Mouse (Mus musculus): ENCODE data around the gene Olfr399. TPM values are rescaled to one million over a fixed set of nuclear protein-coding genes. Genes with fewer than 3 reads are reported as not detected.

The Olfr399 gene
- polyA plus RNA-seq (2016; fragmentation: Nextera tagmentation; extraction: Ambion mirVana) = not detected in 2 replicates

DNA sequence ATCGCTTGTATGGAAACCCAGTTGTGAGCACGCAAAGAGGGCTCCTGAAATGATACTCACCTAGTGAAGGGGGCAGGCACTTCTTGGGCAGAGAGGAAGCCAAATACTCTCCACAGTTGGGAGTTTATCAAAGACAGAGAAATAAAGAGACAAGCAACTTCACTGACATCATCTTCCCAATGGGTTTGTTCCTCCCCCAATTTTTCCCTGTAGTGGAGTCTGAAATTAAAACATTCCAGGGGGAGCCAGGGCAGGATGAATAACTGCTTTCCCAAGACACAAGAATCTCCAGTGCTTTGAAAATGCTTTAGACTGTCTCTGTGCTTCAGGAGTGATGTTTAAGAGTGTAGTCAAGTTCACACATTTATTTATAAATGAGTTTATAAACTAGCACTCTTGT, at the start of gene Olfr399, which contains the start of gene Olfr139:
Olfr399 (minus strand) TSS at position 165 of the 400 bp plus-strand sequence.
Olfr139 (minus strand) TSS at position 101 of the 400 bp plus-strand sequence.
- Histone ChIP-seq H3K9me3 (no peaks in the 10 kb centered on the region; the same call in 1 of the 2 replicates), H3K4me1 (no peaks in the 10 kb centered on the region), H3K4me3 (no peak within 1 kb of the TSS), H3K27ac (no peak within 1 kb of the TSS), H3K4me2 (replicated peaks) (no peak within 1 kb of the TSS), H3K36me3 (no peaks in the 10 kb centered on the region), H3K27me3 (no peaks in the 10 kb centered on the region), H3K9ac (no peak within 1 kb of the TSS)
- no peak for ATAC-seq (ENCODE audit: insufficient number of reproducible peaks, insufficient read depth, low FRiP score, low TSS enrichment)
- 73% methylated on average over 2 of the region's 2 CpGs for WGBS

DNA sequence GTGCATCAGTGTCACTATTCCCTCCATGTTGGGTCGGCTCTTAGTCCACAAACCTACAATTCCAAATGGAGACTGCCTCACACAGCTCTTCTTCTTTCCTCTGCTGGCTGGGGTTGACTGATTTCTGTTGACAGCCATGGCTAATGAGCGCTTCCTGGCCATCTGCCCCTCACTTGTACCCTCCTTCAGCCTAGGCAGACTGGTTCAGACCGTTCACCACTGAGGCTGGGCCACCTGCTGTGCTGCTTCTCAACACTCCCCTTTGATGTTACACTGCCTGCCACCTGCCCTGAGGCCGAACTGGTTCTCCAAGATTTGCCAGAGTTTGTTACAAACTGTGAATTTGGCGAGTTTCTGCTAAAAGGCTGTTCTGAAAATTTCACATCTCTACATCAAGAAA, 48.7 kb upstream of the Olfr399 start:
- Histone ChIP-seq H3K27ac (no peak overlapping the region), H3K27me3 (no peaks in the 10 kb centered on the region), H3K4me1 (no peaks in the 10 kb centered on the region), H3K9me3 (no peaks in the 10 kb centered on the region), H3K4me3 (no peak overlapping the region), H3K9ac (no peak overlapping the region), H3K36me3 (no peaks in the 10 kb centered on the region), H3K4me2 (replicated peaks) (no peak overlapping the region)
- no peak for ATAC-seq (ENCODE audit: insufficient number of reproducible peaks, insufficient read depth, low FRiP score, low TSS enrichment)
- WGBS = 29% methylated on average over 5 of the region's 5 CpGs

DNA sequence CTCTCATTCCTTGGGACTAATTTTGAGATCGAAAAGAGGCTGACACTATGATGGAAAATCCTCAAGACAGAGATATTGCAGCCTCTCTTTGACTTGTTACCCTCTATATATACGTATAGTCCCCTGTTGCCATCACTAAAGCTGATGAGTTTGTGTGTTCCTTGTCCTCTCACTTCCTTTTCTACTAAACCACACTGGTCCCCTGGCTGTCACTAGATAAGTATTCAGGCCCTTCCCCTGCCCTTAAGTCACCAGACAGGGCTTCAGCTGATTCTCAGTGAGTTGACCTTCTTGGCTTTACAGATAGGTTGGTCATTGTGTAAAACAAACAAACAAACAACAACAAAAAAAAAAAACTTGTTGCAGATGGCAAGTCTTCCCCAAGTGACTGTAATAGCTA, 45.1 kb upstream of the Olfr399 start:
- H3K4me2 ChIP-seq (replicated peaks) = no peak overlapping the region
- ATAC-seq (ENCODE audit: insufficient number of reproducible peaks, insufficient read depth, low FRiP score, low TSS enrichment) = no peak
- no peak overlapping the region for H3K4me3 ChIP-seq
- 50% methylated on average over 2 of the region's 2 CpGs for WGBS
- no peaks in the 10 kb centered on the region for H3K36me3 ChIP-seq
- H3K27me3 ChIP-seq = no peaks in the 10 kb centered on the region
- H3K27ac ChIP-seq = no peak overlapping the region
- H3K9ac ChIP-seq = no peak overlapping the region
- no peaks in the 10 kb centered on the region for H3K9me3 ChIP-seq
- no peaks in the 10 kb centered on the region for H3K4me1 ChIP-seq

DNA sequence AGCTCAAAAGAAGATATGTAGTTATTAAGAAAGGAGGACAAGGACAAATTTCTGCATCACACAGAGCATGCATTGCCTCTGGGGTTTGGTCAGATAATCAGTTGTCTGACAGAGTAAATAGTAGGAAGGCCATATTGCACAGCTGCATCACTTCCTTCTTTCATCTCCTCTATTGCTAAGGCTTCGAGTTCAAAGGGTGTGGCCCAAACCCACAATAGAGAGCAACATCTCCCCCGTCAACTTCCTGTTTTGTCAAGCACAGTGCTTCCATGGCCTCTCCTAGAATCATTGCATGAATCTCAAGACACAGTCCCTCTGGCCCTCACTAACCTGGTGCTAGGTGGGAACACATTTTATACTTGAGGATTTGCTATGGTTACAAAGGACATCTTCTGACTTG, 44.3 kb upstream of the Olfr399 start:
- Histone ChIP-seq H3K4me3 (no peak overlapping the region), H3K9me3 (no peaks in the 10 kb centered on the region), H3K4me2 (replicated peaks) (no peak overlapping the region), H3K27ac (no peak overlapping the region), H3K27me3 (no peaks in the 10 kb centered on the region), H3K9ac (no peak overlapping the region), H3K36me3 (no peaks in the 10 kb centered on the region), H3K4me1 (no peaks in the 10 kb centered on the region)
- ATAC-seq (ENCODE audit: insufficient number of reproducible peaks, insufficient read depth, low FRiP score, low TSS enrichment) = no peak
- WGBS = 63% methylated on average over 2 of the region's 2 CpGs

DNA sequence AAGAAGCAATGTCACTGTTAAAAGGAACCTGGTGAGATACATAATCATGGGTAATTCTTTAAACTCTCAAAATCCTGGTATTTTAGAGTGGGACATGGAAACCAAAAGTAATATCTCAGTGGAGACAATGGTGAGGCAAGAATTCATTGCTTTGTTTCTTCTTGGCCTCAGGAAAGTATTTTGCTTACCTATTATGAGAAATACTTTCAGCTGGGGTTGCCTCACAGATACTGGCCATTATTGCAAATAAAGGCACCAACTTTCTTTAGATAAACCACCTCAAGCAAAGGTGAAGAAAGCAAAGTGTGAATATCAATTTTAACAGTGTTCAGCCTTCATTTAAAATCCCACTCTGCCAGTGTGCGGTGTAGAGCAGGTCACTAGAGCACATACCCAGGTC, 13.2 kb upstream of the Olfr399 start, which contains the start of gene Zfp616:
Zfp616 (plus strand) TSS at position 301 of the 400 bp plus-strand sequence.
- 89% methylated on average over 1 of the region's 1 CpGs for WGBS
- H3K4me3 ChIP-seq = no peak within 1 kb of the TSS
- H3K9me3 ChIP-seq = 0 out of 2 replicates have a peak, but pooled peaks cover 3% of the 10 kb centered on the region
- H3K9ac ChIP-seq = no peak within 1 kb of the TSS
- H3K27me3 ChIP-seq = no peaks in the 10 kb centered on the region
- no peak for ATAC-seq (ENCODE audit: insufficient number of reproducible peaks, insufficient read depth, low FRiP score, low TSS enrichment)
- H3K4me1 ChIP-seq = no peaks in the 10 kb centered on the region
- H3K36me3 ChIP-seq = no peaks in the 10 kb centered on the region
- H3K27ac ChIP-seq = no peak within 1 kb of the TSS
- no peak within 1 kb of the TSS for H3K4me2 ChIP-seq (replicated peaks)

DNA sequence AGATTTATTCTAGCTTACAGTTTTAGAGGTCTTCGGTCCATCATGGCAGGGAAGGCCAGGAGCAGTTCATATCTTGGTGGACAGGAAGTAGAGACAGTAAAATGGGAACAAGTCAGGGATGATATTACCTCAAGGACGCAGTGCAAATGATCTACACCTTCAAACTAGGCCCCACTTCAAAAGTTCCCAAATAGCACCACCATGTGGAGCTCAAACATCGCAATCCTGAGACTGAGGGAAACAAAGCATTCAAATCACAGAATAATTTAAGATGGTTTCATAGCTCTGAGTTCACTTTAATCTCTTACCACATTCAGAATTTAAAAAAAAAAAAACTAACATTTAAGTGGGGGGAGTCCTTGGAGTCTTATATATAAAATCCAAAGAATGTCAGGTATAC, 5.1 kb downstream of the Olfr399 start:
- no peaks in the 10 kb centered on the region; the same call in 1 of the 2 replicates for H3K9me3 ChIP-seq
- 75% methylated on average over 3 of the region's 3 CpGs for WGBS
- H3K27me3 ChIP-seq = no peaks in the 10 kb centered on the region
- no peak overlapping the region for H3K27ac ChIP-seq
- ATAC-seq (ENCODE audit: insufficient number of reproducible peaks, insufficient read depth, low FRiP score, low TSS enrichment) = no peak
- H3K4me1 ChIP-seq = no peaks in the 10 kb centered on the region
- H3K4me3 ChIP-seq = no peak overlapping the region
- H3K36me3 ChIP-seq = no peaks in the 10 kb centered on the region
- no peak overlapping the region for H3K4me2 ChIP-seq (replicated peaks)
- H3K9ac ChIP-seq = no peak overlapping the region

Other genes with a start within 250 kb of the Olfr399 start
- gene Olfr392, start 239.6 kb downstream of the Olfr399 start, polyA plus RNA-seq (2016; fragmentation: Nextera tagmentation; extraction: Ambion mirVana) = not detected in 2 replicates
- not detected in 2 replicates for gene Olfr393, start 205.2 kb downstream of the Olfr399 start, polyA plus RNA-seq (2016; fragmentation: Nextera tagmentation; extraction: Ambion mirVana)
- gene Olfr394, start 165.8 kb downstream of the Olfr399 start, polyA plus RNA-seq (2016; fragmentation: Nextera tagmentation; extraction: Ambion mirVana) = not detected in 2 replicates
- not detected in 2 replicates for gene Olfr395, start 147.3 kb downstream of the Olfr399 start, polyA plus RNA-seq (2016; fragmentation: Nextera tagmentation; extraction: Ambion mirVana)
- 0.06 TPM in 1 of 2 replicates, not detected in the other for gene Olfr23, start 119.9 kb downstream of the Olfr399 start, polyA plus RNA-seq (2016; fragmentation: Nextera tagmentation; extraction: Ambion mirVana)
- gene Olfr397, start 95.8 kb downstream of the Olfr399 start, polyA plus RNA-seq (2016; fragmentation: Nextera tagmentation; extraction: Ambion mirVana) = not detected in 2 replicates
- not detected in 2 replicates for gene Olfr398, start 66.2 kb downstream of the Olfr399 start, polyA plus RNA-seq (2016; fragmentation: Nextera tagmentation; extraction: Ambion mirVana)
- not detected in 2 replicates for gene Olfr139, start 64 bp downstream of the Olfr399 start, polyA plus RNA-seq (2016; fragmentation: Nextera tagmentation; extraction: Ambion mirVana)
- gene Zfp616, start 13.3 kb upstream of the Olfr399 start, polyA plus RNA-seq (2016; fragmentation: Nextera tagmentation; extraction: Ambion mirVana) = not detected in 2 replicates
- not detected in 2 replicates for gene Olfr401, start 57.1 kb upstream of the Olfr399 start, polyA plus RNA-seq (2016; fragmentation: Nextera tagmentation; extraction: Ambion mirVana)
- not detected in 2 replicates for gene Olfr402, start 96.9 kb upstream of the Olfr399 start, polyA plus RNA-seq (2016; fragmentation: Nextera tagmentation; extraction: Ambion mirVana)
- not detected in 2 replicates for gene Olfr403, start 129.6 kb upstream of the Olfr399 start, polyA plus RNA-seq (2016; fragmentation: Nextera tagmentation; extraction: Ambion mirVana)
- not detected in 2 replicates for gene Olfr43, start 154.8 kb upstream of the Olfr399 start, polyA plus RNA-seq (2016; fragmentation: Nextera tagmentation; extraction: Ambion mirVana)
- not detected in 2 replicates for gene Olfr406, start 203.2 kb upstream of the Olfr399 start, polyA plus RNA-seq (2016; fragmentation: Nextera tagmentation; extraction: Ambion mirVana)
- not detected in 2 replicates for gene Olfr59, start 227.1 kb upstream of the Olfr399 start, polyA plus RNA-seq (2016; fragmentation: Nextera tagmentation; extraction: Ambion mirVana)